Mouse (Mus musculus) kidney, postnatal 0 days (tissue): ENCODE measurements at regions not wholly inside any gene's neighbourhood (a gene's known extent, or its start where the extent isn't known, plus 50 kb on each side); places are given as distances from the start of the nearest gene placed in this dataset.

Source experiments
- ATAC-seq: fragments of 200-750 bp; cut with Nextera tagmentation; replicated peaks from 2 replicates; pipeline ENCODE4 v1.8.0; 2017; ENCODE audit warnings: low read depth, moderate number of reproducible peaks, moderate TSS enrichment, moderate library complexity; ENCODE audit not compliant: low FRiP score
- DNase-seq: peaks from one replicate; pipeline ENCODE4 v3.0.0-alpha.2; 2016; ENCODE audit warnings: low spot score
- H3K27ac ChIP-seq: fragments of 300-500 bp; sonication (generic); 2 replicates; pipeline ENCODE4 v1.5.1; 2014; ENCODE audit warnings: mild to moderate bottlenecking
- H3K27me3 ChIP-seq: fragments of 300-500 bp; sonication (generic); 2 replicates; pipeline ENCODE4 v1.6.1; 2014; ENCODE audit warnings: low read length, mixed read lengths; ENCODE audit not compliant: insufficient read depth
- H3K36me3 ChIP-seq: fragments of 300-500 bp; sonication (generic); 2 replicates; pipeline ENCODE4 v1.6.1; 2014; ENCODE audit warnings: low read length, mixed read lengths; ENCODE audit not compliant: insufficient read depth
- H3K4me1 ChIP-seq: fragments of 300-500 bp; sonication (generic); replicated peaks from 2 replicates; pipeline ENCODE4 v1.6.1; 2014; ENCODE audit warnings: antibody characterized with exemption, low read length, mixed read lengths; ENCODE audit not compliant: insufficient read depth
- H3K4me2 ChIP-seq: fragments of 300-500 bp; sonication (generic); 2 replicates; pipeline ENCODE4 v1.6.1; 2014; ENCODE audit warnings: mild to moderate bottlenecking, low read length, moderate library complexity, mixed read lengths
- H3K4me3 ChIP-seq: fragments of 300-500 bp; sonication (generic); replicated peaks from 2 replicates; pipeline ENCODE4 v1.5.1; 2014; ENCODE audit warnings: low read depth, low read length
- H3K9ac ChIP-seq: fragments of 300-500 bp; sonication (generic); 2 replicates; pipeline ENCODE4 v1.6.1; 2014; ENCODE audit warnings: low read depth, low read length
- H3K9me3 ChIP-seq: fragments of 300-500 bp; sonication (generic); replicated peaks from 2 replicates; pipeline ENCODE4 v1.6.1; 2016; ENCODE audit warnings: low read length, inconsistent platforms, mixed read lengths
- CTCF ChIP-seq: IDR thresholded peaks from 2 replicates; pipeline ENCODE4 v1.5.1; 2016; ENCODE audit warnings: antibody characterized with exemption, low read depth, mild to moderate bottlenecking, moderate library complexity
- WGBS: fragments of 180-500 bp; shearing (Covaris S2); extraction: QIAGEN DNeasy Blood & Tissue Kit; methylation state at CpG from one replicate; pipeline ENCODE4 v1.1.7; 2014; 5-methylcytosine and 5-hydroxymethylcytosine counted together

DNA sequence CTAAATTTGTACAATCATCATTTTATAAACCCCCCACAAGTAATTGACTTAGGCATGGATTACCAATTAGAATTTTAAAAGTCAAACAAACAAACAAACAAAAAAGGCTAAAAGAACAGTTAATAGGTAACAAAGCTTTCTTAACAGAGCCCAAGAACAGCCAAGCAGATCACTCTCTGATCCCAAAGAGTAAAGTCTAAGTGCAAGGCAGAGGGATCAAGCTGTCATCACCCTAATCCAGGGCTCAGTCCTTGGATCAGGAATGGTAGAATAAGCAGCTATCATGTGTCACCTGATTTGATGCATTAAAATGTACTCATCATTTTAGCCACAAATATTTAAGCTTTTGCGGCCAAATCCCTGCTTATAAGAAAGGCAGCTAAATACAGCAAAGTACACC is 183.8 kb upstream of the Rps6ka3 start:
- no peak for ATAC-seq
- 83% methylated on average over 1 of the region's 1 CpGs for WGBS
- no peak for DNase-seq

DNA sequence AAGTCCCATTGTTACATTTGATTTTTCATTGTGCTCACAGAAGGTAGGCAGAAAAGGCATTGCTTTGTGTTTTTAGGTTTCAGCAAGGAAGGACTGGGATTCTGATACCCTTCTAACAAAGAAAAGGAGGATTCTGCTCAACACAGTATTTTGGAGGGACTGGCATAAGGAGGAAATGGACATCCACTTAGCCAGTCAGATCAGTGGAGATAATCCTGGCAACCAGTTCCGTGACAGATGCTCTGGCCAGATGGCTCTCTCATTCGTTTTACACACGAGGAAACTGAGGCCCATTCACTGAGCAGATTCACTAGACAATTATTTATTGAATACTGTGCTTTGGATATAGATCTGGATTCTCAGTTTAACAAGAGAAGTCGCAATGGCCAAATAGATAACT is 178.2 kb upstream of the Rps6ka3 start:
- Histone ChIP-seq H3K36me3 (no peaks in the 10 kb centered on the region), H3K9ac (no peak overlapping the region), H3K4me2 (no peak overlapping the region), H3K27ac (no peak overlapping the region), H3K9me3 (no peaks in the 10 kb centered on the region), H3K4me3 (no peak overlapping the region), H3K4me1 (no peaks in the 10 kb centered on the region), H3K27me3 (no peaks in the 10 kb centered on the region)
- 81% methylated on average over 4 of the region's 4 CpGs for WGBS
- ATAC-seq: no peak
- no peak for DNase-seq
- TF ChIP-seq CTCF: no peak

More for the DNA sequence above, 183.8 kb upstream of the Rps6ka3 start:
- no peaks in the 10 kb centered on the region for H3K9me3 ChIP-seq
- H3K4me1 ChIP-seq: no peaks in the 10 kb centered on the region
- no peaks in the 10 kb centered on the region for H3K27me3 ChIP-seq
- no peak overlapping the region for H3K27ac ChIP-seq
- no peak for TF ChIP-seq CTCF
- no peak overlapping the region for H3K4me2 ChIP-seq
- H3K4me3 ChIP-seq: no peak overlapping the region
- no peak overlapping the region for H3K9ac ChIP-seq
- H3K36me3 ChIP-seq: no peaks in the 10 kb centered on the region

DNA sequence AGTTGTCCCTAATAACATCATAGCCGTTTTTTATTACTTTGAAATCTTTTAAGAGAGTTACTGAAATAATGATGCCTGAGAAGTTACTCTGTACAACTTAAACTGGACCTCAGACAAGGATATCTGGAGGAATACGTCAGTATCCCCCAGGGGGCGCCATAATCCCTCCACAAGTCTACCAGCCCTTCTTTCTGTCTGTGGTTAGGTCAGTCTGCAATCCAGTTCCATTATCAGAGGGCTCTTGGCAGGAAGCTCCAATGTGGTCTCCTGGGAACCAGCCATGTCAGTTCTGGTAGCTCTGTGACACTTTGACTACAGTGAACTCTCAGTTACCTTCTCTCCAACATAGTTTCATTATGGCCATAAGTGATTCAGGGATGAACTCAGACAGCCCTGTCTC is 166.7 kb upstream of the Rps6ka3 start:
- DNase-seq (peak; percentile 81), ATAC-seq (no peak)
- no peaks in the 10 kb centered on the region for H3K27me3 ChIP-seq
- no peaks in the 10 kb centered on the region for H3K36me3 ChIP-seq
- no peak overlapping the region for H3K4me2 ChIP-seq
- no peak overlapping the region for H3K27ac ChIP-seq
- H3K4me1 ChIP-seq: no peaks in the 10 kb centered on the region
- WGBS: 19% methylated on average over 3 of the region's 3 CpGs
- H3K9me3 ChIP-seq: no peaks in the 10 kb centered on the region
- TF ChIP-seq CTCF: peak; percentile 71
- no peak overlapping the region for H3K4me3 ChIP-seq
- H3K9ac ChIP-seq: no peak overlapping the region

DNA sequence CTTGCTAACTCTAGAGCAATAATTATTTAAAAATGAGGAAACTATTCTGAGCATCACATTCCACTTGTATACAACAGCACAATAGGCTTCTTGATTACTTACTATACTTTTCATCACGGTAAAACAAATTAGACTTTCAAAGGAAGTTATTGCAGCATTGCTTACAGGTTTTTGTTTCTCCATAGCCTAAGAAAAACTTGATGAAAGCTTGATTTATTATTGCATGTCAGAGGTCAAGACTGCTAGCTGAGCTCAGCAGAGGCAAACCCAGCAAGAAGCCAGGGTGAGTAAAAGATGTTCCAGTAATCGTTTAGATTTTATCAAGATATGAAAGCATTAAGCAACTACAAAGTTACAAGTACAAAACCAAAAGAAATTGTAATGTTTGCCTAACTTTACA is 162.2 kb upstream of the Rps6ka3 start:
- Histone ChIP-seq H3K9ac (no peak overlapping the region), H3K36me3 (no peaks in the 10 kb centered on the region), H3K27ac (no peak overlapping the region), H3K4me3 (no peak overlapping the region), H3K4me1 (no peaks in the 10 kb centered on the region), H3K4me2 (no peak overlapping the region), H3K27me3 (no peaks in the 10 kb centered on the region), H3K9me3 (no peaks in the 10 kb centered on the region)
- TF ChIP-seq CTCF: no peak
- ATAC-seq (no peak), DNase-seq (no peak)
- WGBS: 33% methylated on average over 2 of the region's 2 CpGs

DNA sequence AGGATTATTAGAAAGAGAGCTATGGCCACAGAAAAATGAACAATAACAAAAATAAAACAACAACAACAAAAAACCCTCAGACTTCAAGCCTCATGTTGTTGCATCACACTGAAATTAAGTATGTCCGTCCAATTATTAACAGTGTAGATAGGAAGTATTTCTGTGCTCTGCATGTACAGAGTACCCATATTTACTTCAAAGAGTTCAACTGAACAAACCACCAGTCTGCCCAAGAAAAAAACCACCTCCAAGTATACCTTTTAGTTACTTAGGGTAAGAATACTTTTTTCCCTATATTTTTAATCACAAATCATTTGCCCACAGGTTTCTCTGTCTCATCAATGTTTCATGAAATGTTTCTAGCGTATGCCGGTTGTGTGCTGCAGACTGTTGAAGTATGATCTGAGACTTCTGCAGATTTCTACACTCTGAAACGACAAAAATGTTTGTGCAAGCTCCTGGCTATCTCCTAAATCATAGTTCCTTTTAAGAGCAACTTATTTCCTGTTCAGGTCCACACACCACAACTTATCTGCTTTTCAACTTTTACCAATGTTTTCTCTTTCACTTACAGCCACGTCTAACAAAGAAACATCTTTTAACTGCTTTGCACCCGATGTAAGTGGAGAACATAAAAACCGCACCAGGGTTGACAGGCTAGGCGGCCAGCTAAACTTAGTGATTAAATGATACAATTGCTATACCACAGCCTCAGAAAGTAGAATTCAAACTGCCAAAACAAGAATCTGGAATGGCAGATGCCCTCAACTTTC is 154.2 kb upstream of the Rps6ka3 start:
- H3K9me3 ChIP-seq: no peaks in the 10 kb centered on the region
- DNase-seq (no peak), ATAC-seq (no peak)
- H3K4me2 ChIP-seq: no peak overlapping the region
- no peaks in the 10 kb centered on the region for H3K4me1 ChIP-seq
- H3K27me3 ChIP-seq: no peaks in the 10 kb centered on the region
- TF ChIP-seq CTCF: no peak
- no peak overlapping the region for H3K4me3 ChIP-seq
- WGBS: 50% methylated on average over 8 of the region's 8 CpGs
- H3K27ac ChIP-seq: no peak overlapping the region
- no peaks in the 10 kb centered on the region for H3K36me3 ChIP-seq
- H3K9ac ChIP-seq: no peak overlapping the region

DNA sequence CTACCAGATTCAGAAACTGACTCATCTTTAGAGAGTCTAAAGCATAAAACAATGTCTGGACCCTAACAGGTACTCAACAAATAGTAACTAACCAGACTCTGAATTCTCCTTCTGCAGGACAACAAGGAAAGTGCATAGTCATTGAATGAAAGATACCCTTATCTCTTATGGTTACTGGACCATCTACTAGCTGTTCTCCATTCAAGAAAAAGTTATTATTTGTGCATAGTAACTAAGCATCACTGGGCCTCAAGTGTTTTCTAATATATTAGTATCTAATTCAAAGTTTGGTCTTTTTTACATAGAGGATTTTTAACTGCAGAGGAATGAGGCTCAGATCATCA is 153.7 kb upstream of the Rps6ka3 start:
- no peak for ATAC-seq
- Histone ChIP-seq H3K4me2 (no peak overlapping the region), H3K27me3 (no peaks in the 10 kb centered on the region), H3K27ac (no peak overlapping the region), H3K4me1 (no peaks in the 10 kb centered on the region), H3K4me3 (no peak overlapping the region), H3K9ac (no peak overlapping the region), H3K9me3 (no peaks in the 10 kb centered on the region), H3K36me3 (no peaks in the 10 kb centered on the region)
- TF ChIP-seq CTCF: no peak
- no peak for DNase-seq

DNA sequence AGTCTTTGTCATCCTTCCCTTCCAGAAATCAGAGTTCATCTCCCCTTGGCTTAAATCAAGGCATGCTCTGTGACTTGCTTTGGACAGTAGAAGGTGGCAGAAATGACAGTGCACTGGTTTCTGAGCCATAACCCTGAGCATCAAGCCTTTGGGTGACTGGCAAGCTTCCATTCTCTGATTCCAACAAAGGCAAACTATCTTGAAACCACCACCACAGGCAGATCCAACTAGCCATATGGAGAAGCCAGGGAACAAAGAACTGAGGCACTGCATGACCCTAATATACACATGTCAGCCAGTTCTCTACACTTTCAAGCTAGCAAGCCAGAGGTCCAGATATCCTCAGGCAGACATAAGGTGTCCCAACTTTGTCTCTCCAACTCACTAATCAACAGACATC is 151.2 kb upstream of the Rps6ka3 start:
- H3K9ac ChIP-seq: no peak overlapping the region
- H3K9me3 ChIP-seq: no peaks in the 10 kb centered on the region
- no peaks in the 10 kb centered on the region for H3K27me3 ChIP-seq
- H3K4me2 ChIP-seq: no peak overlapping the region
- no peaks in the 10 kb centered on the region for H3K4me1 ChIP-seq
- no peak overlapping the region for H3K27ac ChIP-seq
- ATAC-seq: no peak
- H3K36me3 ChIP-seq: no peaks in the 10 kb centered on the region
- H3K4me3 ChIP-seq: no peak overlapping the region
- no peak for DNase-seq
- no peak for TF ChIP-seq CTCF
